Mouse (Mus musculus) thymus, adult 2 months (tissue): ENCODE data around the gene Cpne5.

Experiments
- CTCF ChIP-seq: fragments of 200-500 bp; IDR thresholded peaks from 2 replicates; pipeline ENCODE4 v1.5.1; 2012; ENCODE audit warnings: mild to moderate bottlenecking, control low read depth, low read length, moderate library complexity, borderline replicate concordance; ENCODE audit not compliant: control insufficient read depth, poor library complexity, insufficient read depth; ENCODE audit errors: extremely low read depth
- POLR2A ChIP-seq: fragments of 200-500 bp; IDR thresholded peaks from 2 replicates; pipeline ENCODE4 v1.6.1; 2012; ENCODE audit warnings: mild to moderate bottlenecking, low read length, control low read depth, moderate library complexity; ENCODE audit not compliant: control insufficient read depth, poor library complexity, insufficient read depth; ENCODE audit errors: extremely low read depth

GRCm38 (mm10) chr17:29199151-29199800, 38.7 kb downstream of the Cpne5 start:
- no peak for TF ChIP-seq CTCF
- no peak for TF ChIP-seq POLR2A
